Mouse (Mus musculus) midbrain, embryonic 11.5 days (tissue): Measurements from ENCODE around the gene Slc6a19. TPM values are rescaled to one million over a fixed set of nuclear protein-coding genes. Genes with fewer than 3 reads are reported as not detected.

ENCODE experiments used
- ATAC-seq: fragments of 200-750 bp; cut with Nextera tagmentation; 2 replicates; pipeline ENCODE4 v1.8.0; 2017; ENCODE audit warnings: moderate TSS enrichment, moderate library complexity; ENCODE audit not compliant: low FRiP score
- DNase-seq: peaks from one replicate; pipeline ENCODE4 v3.0.0; 2015; ENCODE audit warnings: low spot score; ENCODE audit errors: missing footprints
- H3K27ac ChIP-seq: fragments of 300-500 bp; sonication (generic); 2 replicates; pipeline ENCODE4 v1.5.1; 2014; ENCODE audit warnings: low read depth, low read length
- H3K27me3 ChIP-seq: fragments of 300-500 bp; sonication (generic); 2 replicates; pipeline ENCODE4 v1.6.1; 2014; ENCODE audit warnings: mild to moderate bottlenecking, low read length, moderate library complexity, mixed read lengths; ENCODE audit not compliant: control insufficient read depth, insufficient read depth
- H3K36me3 ChIP-seq: fragments of 300-500 bp; sonication (generic); 2 replicates; pipeline ENCODE4 v1.6.1; 2014; ENCODE audit warnings: mild to moderate bottlenecking, low read length, moderate library complexity, mixed read lengths; ENCODE audit not compliant: control insufficient read depth, insufficient read depth
- H3K4me1 ChIP-seq: fragments of 300-500 bp; sonication (generic); 2 replicates; pipeline ENCODE4 v1.6.1; 2014; ENCODE audit warnings: low read length; ENCODE audit not compliant: control insufficient read depth, insufficient read depth
- H3K4me2 ChIP-seq: fragments of 300-500 bp; sonication (generic); 2 replicates; pipeline ENCODE4 v1.6.1; 2014; ENCODE audit warnings: mild to moderate bottlenecking, moderate library complexity
- H3K4me3 ChIP-seq: fragments of 300-500 bp; sonication (generic); 2 replicates; pipeline ENCODE4 v1.5.1; 2014; ENCODE audit warnings: low read depth, low read length
- H3K9ac ChIP-seq: fragments of 300-500 bp; sonication (generic); 2 replicates; pipeline ENCODE4 v1.6.1; 2014; ENCODE audit warnings: low read length
- H3K9me3 ChIP-seq: fragments of 300-500 bp; sonication (generic); 2 replicates; pipeline ENCODE4 v1.6.1; 2016; ENCODE audit warnings: low read length; ENCODE audit not compliant: control insufficient read depth
- WGBS: fragments of 180-500 bp; shearing (Covaris S2); extraction: QIAGEN DNeasy Blood & Tissue Kit; methylation state at CpG from one replicate; pipeline ENCODE4 v1.1.7; 2014; 5-methylcytosine and 5-hydroxymethylcytosine counted together
- polyA plus RNA-seq: library from polyadenylated mRNA; unstranded; fragments of >200 nt; fragmentation: Nextera tagmentation; extraction: Ambion mirVana; gene quantifications from 2 replicates; pipeline ENCODE4 v1.2.1, GENCODE M21; 2014

The Slc6a19 gene
- polyA plus RNA-seq, 1 experiment from 2014 or later: 0.14 TPM

- no peaks in the 10 kb centered on the region for H3K4me1 ChIP-seq
- H3K4me2 ChIP-seq: no peak overlapping the region
- no peak overlapping the region for H3K4me3 ChIP-seq
- H3K27me3 ChIP-seq: no peaks in the 10 kb centered on the region
- H3K9ac ChIP-seq: no peak overlapping the region
- H3K36me3 ChIP-seq: no peaks in the 10 kb centered on the region
- DNase-seq: no peak
- ATAC-seq: no peak
- H3K27ac ChIP-seq: no peak overlapping the region
- 81% methylated on average over 3 of the region's 3 CpGs for WGBS
- H3K9me3 ChIP-seq: no peaks in the 10 kb centered on the region
These were observed 49.7 kb downstream of the Slc6a19 start for GRCm38 (mm10) chr13:73654976-73655375.

GRCm38 (mm10) chr13:73653266-73653665, 51.4 kb downstream of the Slc6a19 start:
- Histone ChIP-seq H3K4me3 (no peak overlapping the region), H3K4me1 (no peaks in the 10 kb centered on the region), H3K36me3 (no peaks in the 10 kb centered on the region), H3K27ac (no peak overlapping the region), H3K9me3 (no peaks in the 10 kb centered on the region), H3K9ac (no peak overlapping the region), H3K4me2 (no peak overlapping the region), H3K27me3 (no peaks in the 10 kb centered on the region)
- WGBS: 85% methylated on average over 3 of the region's 3 CpGs
- no peak for DNase-seq
- no peak for ATAC-seq

GRCm38 (mm10) chr13:73646397-73647087, 58.1 kb downstream of the Slc6a19 start:
- Histone ChIP-seq H3K9ac (no peak overlapping the region), H3K27me3 (no peaks in the 10 kb centered on the region), H3K4me2 (no peak overlapping the region), H3K36me3 (no peaks in the 10 kb centered on the region), H3K4me3 (no peak overlapping the region), H3K4me1 (no peaks in the 10 kb centered on the region), H3K27ac (no peak overlapping the region), H3K9me3 (no peaks in the 10 kb centered on the region)
- ATAC-seq (0 out of 2 replicates have a peak, but pooled peaks have one; percentile 54), DNase-seq (no peak)
- 40% methylated on average over 6 of the region's 6 CpGs for WGBS

GRCm38 (mm10) chr13:73641296-73641695, 63.4 kb downstream of the Slc6a19 start:
- H3K9me3 ChIP-seq: no peaks in the 10 kb centered on the region
- ATAC-seq (no peak), DNase-seq (no peak)
- H3K27ac ChIP-seq: no peak overlapping the region
- H3K27me3 ChIP-seq: no peaks in the 10 kb centered on the region
- WGBS: 91% methylated on average over 4 of the region's 4 CpGs
- no peaks in the 10 kb centered on the region for H3K4me1 ChIP-seq
- H3K4me2 ChIP-seq: no peak overlapping the region
- H3K36me3 ChIP-seq: no peaks in the 10 kb centered on the region
- H3K4me3 ChIP-seq: no peak overlapping the region
- H3K9ac ChIP-seq: no peak overlapping the region

- Histone ChIP-seq H3K4me3 (no peak overlapping the region), H3K27me3 (no peaks in the 10 kb centered on the region), H3K36me3 (no peaks in the 10 kb centered on the region), H3K27ac (no peak overlapping the region), H3K4me1 (no peaks in the 10 kb centered on the region), H3K4me2 (no peak overlapping the region), H3K9ac (no peak overlapping the region), H3K9me3 (no peaks in the 10 kb centered on the region)
- no peak for ATAC-seq
- WGBS: 82% methylated on average over 5 of the region's 6 CpGs
- DNase-seq: no peak
These were observed 66.8 kb downstream of the Slc6a19 start for GRCm38 (mm10) chr13:73637826-73638225.

DNA sequence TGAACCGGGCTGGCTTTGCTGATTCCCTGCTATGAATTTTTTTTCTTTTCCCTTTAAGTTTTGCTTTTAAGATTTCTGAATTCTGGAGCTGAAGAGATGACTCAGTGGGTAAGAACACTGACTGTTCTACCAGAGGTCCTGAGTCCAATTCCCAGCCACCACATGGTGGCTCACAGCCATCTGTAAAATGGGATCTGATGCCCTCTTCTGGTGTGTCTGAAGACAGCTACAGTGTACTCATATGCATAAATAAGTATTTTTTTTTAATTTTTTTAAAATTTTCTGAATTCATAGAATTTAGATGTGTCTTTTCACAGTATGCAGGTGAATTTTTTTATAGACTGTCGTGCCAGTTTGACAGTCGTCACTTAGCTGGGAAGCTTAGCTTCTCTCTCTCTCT, 72.8 kb downstream of the Slc6a19 start:
- Histone ChIP-seq H3K9me3 (no peaks in the 10 kb centered on the region), H3K9ac (no peak overlapping the region), H3K4me2 (no peak overlapping the region), H3K4me1 (peaks cover 7% of the 10 kb centered on the region), H3K27ac (no peak overlapping the region), H3K27me3 (no peaks in the 10 kb centered on the region), H3K36me3 (no peaks in the 10 kb centered on the region), H3K4me3 (no peak overlapping the region)
- ATAC-seq (no peak), DNase-seq (no peak)
- 95% methylated on average over 3 of the region's 3 CpGs for WGBS

Other genes starting within 250 kb of the Slc6a19 start
- 52.0 and 53.5 TPM in 2 replicates for gene Lpcat1, start 237.7 kb downstream of the Slc6a19 start, polyA plus RNA-seq
- 0.11 and 0.30 TPM in 2 replicates for gene Slc6a3, start 168.1 kb downstream of the Slc6a19 start, polyA plus RNA-seq
- 106 and 118 TPM in 2 replicates for gene Clptm1l, start 100.9 kb downstream of the Slc6a19 start, polyA plus RNA-seq
- gene Tert, start 78.0 kb downstream of the Slc6a19 start, polyA plus RNA-seq: 2.1 and 2.5 TPM in 2 replicates
- not detected in 2 replicates for gene Slc6a18, start 26.8 kb downstream of the Slc6a19 start, polyA plus RNA-seq
- 34.3 and 38.2 TPM in 2 replicates for gene Slc12a7, start 28.2 kb upstream of the Slc6a19 start, polyA plus RNA-seq
- gene Nkd2, start 142.8 kb upstream of the Slc6a19 start, polyA plus RNA-seq: 8.4 and 9.8 TPM in 2 replicates
- 53.4 and 57.1 TPM in 2 replicates for gene Trip13, start 232.9 kb upstream of the Slc6a19 start, polyA plus RNA-seq
- gene Brd9, start 232.9 kb upstream of the Slc6a19 start, polyA plus RNA-seq: 76.7 and 84.8 TPM in 2 replicates